Mouse (Mus musculus) myocyte (in vitro differentiated cells): ENCODE measurements around the gene Rpl11. TPM values are rescaled to one million over a fixed set of nuclear protein-coding genes. Genes with fewer than 3 reads are reported as not detected.

Source experiments
- H3K27me3 ChIP-seq: one replicate; pipeline ENCODE4 v1.6.1; 2011; ENCODE audit not compliant: control insufficient read depth, insufficient read depth, insufficient read length
- H3K36me3 ChIP-seq: one replicate; pipeline ENCODE4 v1.6.1; 2011; ENCODE audit not compliant: control insufficient read depth, insufficient read depth
- H3K4me2 ChIP-seq: one replicate; pipeline ENCODE4 v1.6.1; 2011; ENCODE audit warnings: low read depth, control low read depth
- H3K4me3 ChIP-seq: one replicate; pipeline ENCODE4 v1.5.1; 2011; ENCODE audit warnings: mild to moderate bottlenecking, control low read depth, moderate library complexity
- H3K79me2 ChIP-seq: one replicate; pipeline ENCODE4 v1.6.1; 2011; ENCODE audit not compliant: control insufficient read depth, insufficient read depth
- H3ac ChIP-seq: one replicate; pipeline ENCODE4 v1.6.1; 2011; ENCODE audit not compliant: control insufficient read depth, insufficient read length
- CEBPB ChIP-seq: IDR thresholded peaks from 2 replicates; pipeline ENCODE4 v1.6.1; 2011; ENCODE audit warnings: mild to moderate bottlenecking, moderate library complexity; ENCODE audit not compliant: poor library complexity, insufficient read depth, severe bottlenecking
- E2F4 ChIP-seq: IDR thresholded peaks from one replicate; pipeline ENCODE4 v1.6.1; 2011; ENCODE audit warnings: mild to moderate bottlenecking, control low read depth, moderate library complexity; ENCODE audit not compliant: insufficient read depth
- MAX ChIP-seq: IDR thresholded peaks from one replicate; pipeline ENCODE4 v1.6.1; 2011; ENCODE audit warnings: low read depth, mild to moderate bottlenecking, control low read depth
- MYOD1 ChIP-seq, 3 experiments: IDR thresholded peaks; one replicate each; pipeline ENCODE4 v1.6.1; 2011; ENCODE audit warnings: control low read depth in 2 of 3, low read depth in 2 of 3, mild to moderate bottlenecking in 2 of 3, moderate library complexity in 1 of 3; ENCODE audit not compliant: insufficient read length in 2 of 3, control insufficient read depth in 1 of 3
- MYOG ChIP-seq, 3 experiments: IDR thresholded peaks; one replicate each; pipeline ENCODE4 v1.6.1; 2011; ENCODE audit warnings: control low read depth in 2 of 3, low read depth in 2 of 3, mild to moderate bottlenecking in 2 of 3; ENCODE audit not compliant: insufficient read length in 2 of 3, control insufficient read depth in 1 of 3, insufficient read depth in 1 of 3
- POLR2A ChIP-seq: IDR thresholded peaks from one replicate; pipeline ENCODE4 v1.6.1; 2011; ENCODE audit warnings: low read depth, mild to moderate bottlenecking, control low read depth, moderate library complexity; ENCODE audit not compliant: insufficient read length
- POLR2AphosphoS2 ChIP-seq: IDR thresholded peaks from one replicate; pipeline ENCODE4 v1.6.1; 2011; ENCODE audit warnings: low read depth, control low read depth; ENCODE audit not compliant: insufficient read length
- REST ChIP-seq: IDR thresholded peaks from one replicate; pipeline ENCODE4 v1.6.1; 2011; ENCODE audit warnings: mild to moderate bottlenecking, control low read depth, moderate library complexity; ENCODE audit not compliant: insufficient read depth, insufficient read length
- SRF ChIP-seq: IDR thresholded peaks from one replicate; pipeline ENCODE4 v1.6.1; 2011; ENCODE audit warnings: low read depth; ENCODE audit not compliant: control insufficient read depth, insufficient read length
- TCF12 ChIP-seq: IDR thresholded peaks from one replicate; pipeline ENCODE4 v1.6.1; 2011; ENCODE audit warnings: mild to moderate bottlenecking, control low read depth; ENCODE audit not compliant: poor library complexity, insufficient read depth, severe bottlenecking
- TCF3 ChIP-seq: IDR thresholded peaks from one replicate; pipeline ENCODE4 v1.6.1; 2011; ENCODE audit warnings: low read depth, control low read depth; ENCODE audit not compliant: insufficient read length
- USF1 ChIP-seq: IDR thresholded peaks from one replicate; pipeline ENCODE4 v1.6.1; 2011; ENCODE audit warnings: low read depth, mild to moderate bottlenecking, control low read depth, moderate library complexity
- polyA plus RNA-seq: library from polyadenylated mRNA; unstranded; fragments of >200 nt; fragmentation: generic; extraction: Trizol; gene quantifications from one replicate; pipeline ENCODE4 v1.2.1, GENCODE M21; 2012; ENCODE audit warnings: missing spikeins

Rpl11 gene
- polyA plus RNA-seq, 1 experiment = 1,551 TPM

DNA sequence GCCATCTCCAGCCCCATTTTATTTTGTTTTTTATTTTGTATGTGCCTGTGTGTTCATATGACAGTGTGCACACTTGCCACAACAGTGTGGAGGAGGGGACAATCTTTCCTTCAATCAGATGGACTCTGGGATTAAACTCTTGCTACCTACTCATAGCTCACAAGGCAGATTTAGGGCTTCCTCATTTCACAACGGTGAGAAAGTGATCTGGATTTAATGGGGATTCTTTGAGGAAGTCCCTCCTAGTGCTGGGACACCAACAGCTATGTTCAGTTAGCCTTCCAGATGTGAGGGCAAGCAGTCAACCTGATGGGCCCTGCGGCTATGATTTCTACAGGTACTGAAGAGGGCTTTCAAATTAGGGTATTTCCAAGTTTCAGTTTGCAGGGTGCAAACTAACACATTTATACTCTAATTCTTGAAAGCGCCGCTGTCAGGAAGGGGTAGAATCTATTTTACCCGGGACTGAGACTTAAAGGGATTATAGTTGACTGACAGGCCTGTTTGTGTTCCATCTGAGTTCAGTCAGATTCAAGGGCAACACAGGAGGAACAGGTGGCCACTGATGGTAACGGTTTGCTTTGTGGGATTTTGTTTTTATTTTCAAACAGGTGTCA, 9.3 kb downstream of the Rpl11 start:
- Histone ChIP-seq H3ac (no peak overlapping the region), H3K36me3 (peaks cover 6% of the 10 kb centered on the region), H3K4me3 (no peak overlapping the region), H3K79me2 (peaks cover 2% of the 10 kb centered on the region), H3K27me3 (no peaks in the 10 kb centered on the region), H3K4me2 (no peak overlapping the region)
- TF ChIP-seq MYOG (IDR thresholded peaks at IDR 0.05; ENCODE audit: control insufficient read depth in 1 of 3, insufficient read depth in 1 of 3, insufficient read length in 2 of 3, low read depth in 2 of 3) = no peak
- peak in 2 of 3 experiments; percentile 16 to 55 for TF ChIP-seq MYOD1 (IDR thresholded peaks at IDR 0.05; ENCODE audit: control insufficient read depth in 1 of 3, insufficient read length in 2 of 3, low read depth in 2 of 3)

DNA sequence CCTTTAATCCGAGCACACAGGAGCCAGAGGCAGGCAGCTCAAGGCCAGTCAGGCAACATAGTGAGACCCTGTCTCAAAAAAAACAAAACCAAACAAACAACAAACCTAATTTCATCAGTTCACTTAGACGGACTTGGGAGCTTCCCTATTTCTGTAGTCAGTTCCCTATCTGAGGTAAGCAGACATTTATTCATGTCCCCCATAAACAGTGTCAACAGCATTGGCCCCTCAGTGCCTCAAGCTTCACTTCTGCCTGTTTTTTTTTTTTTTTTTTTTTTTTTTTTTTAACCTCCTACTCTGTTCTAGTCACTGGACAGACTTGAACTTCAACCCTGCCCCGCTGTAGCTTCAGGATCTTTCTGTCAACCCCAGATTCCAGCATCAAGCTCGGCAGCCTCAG, 18.1 kb downstream of the Rpl11 start:
- Histone ChIP-seq H3K27me3 (no peaks in the 10 kb centered on the region), H3ac (no peak overlapping the region), H3K4me3 (no peak overlapping the region), H3K79me2 (no peaks in the 10 kb centered on the region), H3K36me3 (no peaks in the 10 kb centered on the region), H3K4me2 (no peak overlapping the region)
- TF ChIP-seq POLR2AphosphoS2 = no peak
- TF ChIP-seq E2F4 = no peak
- TF ChIP-seq CEBPB = no peak
- TF ChIP-seq REST = no peak
- TF ChIP-seq TCF3 = no peak
- TF ChIP-seq MYOD1 (IDR thresholded peaks at IDR 0.05; ENCODE audit: control insufficient read depth in 1 of 3, insufficient read length in 2 of 3, low read depth in 2 of 3) = no peak
- no peak for TF ChIP-seq POLR2A
- no peak for TF ChIP-seq TCF12

DNA sequence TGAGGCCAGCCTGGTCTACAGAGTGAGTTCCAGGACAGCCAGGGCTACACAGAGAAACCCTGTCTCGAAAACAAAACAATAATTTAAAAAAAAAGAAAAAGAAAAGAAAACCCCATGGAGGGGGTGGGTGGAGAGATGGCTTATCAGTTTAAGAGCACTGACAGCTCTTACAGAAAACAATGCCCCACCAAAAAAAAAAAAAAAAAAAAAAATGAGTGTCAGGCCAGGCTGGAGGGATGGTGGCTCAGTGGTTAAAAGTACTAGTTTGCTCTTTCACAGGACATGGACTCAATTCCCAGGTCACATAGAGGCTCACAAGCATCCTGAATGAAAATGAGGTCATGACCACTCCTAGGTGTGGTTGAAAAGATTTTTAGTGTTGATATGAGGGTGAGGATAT, 20.0 kb downstream of the Rpl11 start:
- Histone ChIP-seq H3K4me2 (no peak overlapping the region), H3K27me3 (no peaks in the 10 kb centered on the region), H3K79me2 (no peaks in the 10 kb centered on the region), H3K4me3 (no peak overlapping the region), H3ac (no peak overlapping the region), H3K36me3 (no peaks in the 10 kb centered on the region)
- TF ChIP-seq MYOD1 (IDR thresholded peaks at IDR 0.05; ENCODE audit: control insufficient read depth in 1 of 3, insufficient read length in 2 of 3, low read depth in 2 of 3) = no peak
- no peak for TF ChIP-seq POLR2AphosphoS2
- no peak for TF ChIP-seq MAX
- TF ChIP-seq TCF3 = no peak
- TF ChIP-seq E2F4 = no peak
- TF ChIP-seq SRF = no peak
- TF ChIP-seq MYOG (IDR thresholded peaks at IDR 0.05; ENCODE audit: control insufficient read depth in 1 of 3, insufficient read depth in 1 of 3, insufficient read length in 2 of 3, low read depth in 2 of 3) = no peak
- TF ChIP-seq USF1 = no peak
- no peak for TF ChIP-seq POLR2A
- no peak for TF ChIP-seq TCF12
- TF ChIP-seq REST = no peak
- no peak for TF ChIP-seq CEBPB

DNA sequence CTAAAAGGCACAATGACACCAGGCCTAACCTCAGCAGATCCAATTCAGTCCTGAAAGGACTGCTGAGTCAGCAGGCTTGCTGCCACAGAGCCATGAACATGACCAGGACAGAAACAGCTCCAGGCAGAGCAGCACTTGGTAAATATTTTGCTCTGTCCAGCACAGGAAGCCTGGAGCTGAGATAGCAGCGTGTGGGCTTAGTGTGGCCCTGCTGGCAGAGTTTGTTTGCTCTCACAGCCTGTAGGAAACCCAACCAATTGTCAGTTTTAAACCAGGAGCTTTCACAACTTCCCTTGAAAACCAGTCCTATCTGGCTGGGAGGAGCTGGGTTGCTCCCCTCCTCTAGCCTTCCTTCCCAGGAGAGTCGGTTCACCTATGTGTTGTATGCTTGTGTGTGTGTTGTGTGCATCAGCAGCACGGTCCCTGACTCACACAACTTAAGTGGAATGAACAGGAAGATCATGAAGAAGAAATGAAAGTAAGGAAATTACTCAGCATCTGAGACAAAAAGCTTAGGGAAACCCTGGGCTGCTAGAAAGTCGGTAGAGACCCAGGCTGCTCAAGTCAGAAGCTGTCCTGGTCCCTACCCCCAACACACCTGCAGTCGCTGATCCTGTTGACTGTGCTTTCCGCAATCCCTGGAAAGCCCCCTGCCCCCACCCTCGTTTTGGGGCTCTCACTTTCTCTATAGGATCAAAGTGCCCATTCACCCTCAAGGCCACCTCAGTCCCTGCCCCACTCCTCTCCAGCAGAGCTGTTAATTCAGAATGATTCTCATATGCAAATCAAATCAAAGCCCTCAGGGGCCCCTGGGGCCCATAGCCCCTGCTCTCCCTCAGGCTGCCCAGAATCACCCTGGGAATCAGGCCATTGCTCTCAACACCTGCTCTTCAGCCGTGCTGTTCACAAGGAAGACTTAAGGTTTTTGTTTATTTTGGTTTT, 22.0 kb downstream of the Rpl11 start:
- TF ChIP-seq MAX (no peak), MYOG (IDR thresholded peaks at IDR 0.05; ENCODE audit: control insufficient read depth in 1 of 3, insufficient read depth in 1 of 3, insufficient read length in 2 of 3, low read depth in 2 of 3) (no peak), E2F4 (no peak), SRF (no peak), REST (no peak), TCF12 (no peak), USF1 (no peak), POLR2A (no peak), CEBPB (no peak), TCF3 (no peak), POLR2AphosphoS2 (no peak), MYOD1 (IDR thresholded peaks at IDR 0.05; ENCODE audit: control insufficient read depth in 1 of 3, insufficient read length in 2 of 3, low read depth in 2 of 3) (no peak)
- H3K4me3 ChIP-seq = no peak overlapping the region

More for the DNA sequence above, 22.0 kb downstream of the Rpl11 start:
- H3K27me3 ChIP-seq = no peaks in the 10 kb centered on the region
- H3ac ChIP-seq = no peak overlapping the region
- no peaks in the 10 kb centered on the region for H3K79me2 ChIP-seq
- H3K4me2 ChIP-seq = no peak overlapping the region
- H3K36me3 ChIP-seq = no peaks in the 10 kb centered on the region
